Mouse (Mus musculus): ENCODE results near the gene Tmem274. TPM values are rescaled to one million over a fixed set of nuclear protein-coding genes. Genes with fewer than 3 reads are reported as not detected.

Tmem274 gene
- polyA plus RNA-seq, 1 experiment from 2014 or later, result not detected

- Histone ChIP-seq H3K36me3 (ENCODE audit: inconsistent target) (no peaks in the 10 kb centered on the region), H3K79me2 (ENCODE audit: inconsistent target) (no peaks in the 10 kb centered on the region; the same call in 1 of the 2 replicates), H3K27ac (no peak overlapping the region), H3K4me3 (ENCODE audit: inconsistent target) (no peak overlapping the region)
- 91% methylated on average over 4 of the region's 4 CpGs for WGBS (ENCODE audit: missing documents)
These were observed 48.0 kb downstream of the Tmem274 start for GRCm38 (mm10) chr4:149525170-149525569.

GRCm38 (mm10) chr4:149525811-149526210, 48.6 kb downstream of the Tmem274 start:
- WGBS (ENCODE audit: missing documents), result 98% methylated on average over 5 of the region's 6 CpGs
- H3K27ac ChIP-seq, result no peak overlapping the region
- H3K4me3 ChIP-seq (ENCODE audit: inconsistent target), result no peak overlapping the region
- H3K36me3 ChIP-seq (ENCODE audit: inconsistent target), result no peaks in the 10 kb centered on the region
- H3K79me2 ChIP-seq (ENCODE audit: inconsistent target), result no peaks in the 10 kb centered on the region; the same call in 1 of the 2 replicates

GRCm38 (mm10) chr4:149526330-149526729, 49.2 kb downstream of the Tmem274 start:
- H3K79me2 ChIP-seq (ENCODE audit: inconsistent target), result no peaks in the 10 kb centered on the region; the same call in 1 of the 2 replicates
- H3K27ac ChIP-seq, result no peak overlapping the region
- H3K4me3 ChIP-seq (ENCODE audit: inconsistent target), result no peak overlapping the region
- H3K36me3 ChIP-seq (ENCODE audit: inconsistent target), result no peaks in the 10 kb centered on the region
- WGBS (ENCODE audit: missing documents), result 81% methylated on average over 7 of the region's 7 CpGs

GRCm38 (mm10) chr4:149527621-149528354, 50.6 kb downstream of the Tmem274 start:
- H3K4me3 ChIP-seq (ENCODE audit: inconsistent target), result no peak overlapping the region
- H3K36me3 ChIP-seq (ENCODE audit: inconsistent target), result no peaks in the 10 kb centered on the region
- 84% methylated on average over 15 of the region's 15 CpGs for WGBS (ENCODE audit: missing documents)
- H3K27ac ChIP-seq, result no peak overlapping the region
- H3K79me2 ChIP-seq (ENCODE audit: inconsistent target), result no peaks in the 10 kb centered on the region

GRCm38 (mm10) chr4:149529691-149530090, 52.5 kb downstream of the Tmem274 start:
- 89% methylated on average over 6 of the region's 6 CpGs for WGBS (ENCODE audit: missing documents)
- Histone ChIP-seq H3K27ac (no peak overlapping the region), H3K4me3 (ENCODE audit: inconsistent target) (no peak overlapping the region), H3K79me2 (ENCODE audit: inconsistent target) (no peaks in the 10 kb centered on the region), H3K36me3 (ENCODE audit: inconsistent target) (no peaks in the 10 kb centered on the region)

Other genes with a start within 250 kb of the Tmem274 start
- gene Kif1b, start 169.7 kb upstream of the Tmem274 start, polyA plus RNA-seq (2018), result 23.6 to 34.5 TPM (median 26.9 TPM) in 3 replicates
- gene Ube4b, start 50.6 kb upstream of the Tmem274 start, polyA plus RNA-seq (2018), result 39.6 to 66.9 TPM (median 45.8 TPM) in 3 replicates
- not detected in 3 replicates for gene Rbp7, start 22.4 kb upstream of the Tmem274 start, polyA plus RNA-seq (2018)
- 7.8 to 9.7 TPM (median 8.5 TPM) in 3 replicates for gene Nmnat1, start 7.8 kb downstream of the Tmem274 start, polyA plus RNA-seq (2018)
- gene Lzic, start 7.9 kb downstream of the Tmem274 start, polyA plus RNA-seq (2018), result 14.7 to 24.7 TPM (median 16.3 TPM) in 3 replicates
- gene Ctnnbip1, start 40.9 kb downstream of the Tmem274 start, polyA plus RNA-seq (2018), result 5.3 to 13.7 TPM (median 7.0 TPM) in 3 replicates
- 4.0 to 15.2 TPM (median 13.8 TPM) in 3 replicates for gene Clstn1, start 109.1 kb downstream of the Tmem274 start, polyA plus RNA-seq (2018)
- 29.6 to 68.1 TPM (median 37.0 TPM) in 3 replicates for gene Pik3cd, start 225.2 kb downstream of the Tmem274 start, polyA plus RNA-seq (2018)